Mouse (Mus musculus) heart, embryonic 14.5 days (tissue): ENCODE results near the gene Ezr. TPM values are rescaled to one million over a fixed set of nuclear protein-coding genes. Genes with fewer than 3 reads are reported as not detected.
A peak's percentile ranks its signal among the peaks of the same experiment; 100 is the strongest.
"Not testable (repeated sequence)": the region's sequence is repeated elsewhere in the genome, so short reads cannot be mapped to it uniquely, and the experiment has no call there.

Experiments used
- ATAC-seq: fragments of 200-750 bp; cut with Nextera tagmentation; 2 replicates; pipeline ENCODE4 v1.8.0; 2017; ENCODE audit warnings: low read depth, moderate TSS enrichment; ENCODE audit not compliant: insufficient number of reproducible peaks, insufficient read depth, low FRiP score
- H3K27ac ChIP-seq, 2 experiments: fragments of 200-500 bp in 1 of 2; fragments of 300-500 bp in 1 of 2; sonication (generic) in 1 of 2; replicated peaks in 1 of 2; 2 replicates each; pipeline ENCODE4 v1.5.1; 2012 to 2014; ENCODE audit warnings: low read depth in 2 of 2, low read length in 2 of 2, control low read depth in 1 of 2, mild to moderate bottlenecking in 1 of 2, mixed read lengths in 1 of 2; ENCODE audit not compliant: control insufficient read depth in 1 of 2, insufficient read depth in 1 of 2
- H3K27me3 ChIP-seq: fragments of 300-500 bp; sonication (generic); 2 replicates; pipeline ENCODE4 v1.6.1; 2014; ENCODE audit warnings: mild to moderate bottlenecking, low read length, control low read depth; ENCODE audit not compliant: control insufficient read depth, insufficient read depth
- H3K36me3 ChIP-seq: fragments of 300-500 bp; sonication (generic); 2 replicates; pipeline ENCODE4 v1.6.1; 2014; ENCODE audit warnings: mild to moderate bottlenecking, control low read depth, low read length, mixed read lengths; ENCODE audit not compliant: control insufficient read depth, insufficient read depth
- H3K4me1 ChIP-seq, 2 experiments: fragments of 200-500 bp in 1 of 2; fragments of 300-500 bp in 1 of 2; sonication (generic) in 1 of 2; 2 replicates each; pipeline ENCODE4 v1.6.1; 2012 to 2014; ENCODE audit warnings: low read length in 2 of 2, control low read depth in 1 of 2, mixed read lengths in 1 of 2; ENCODE audit not compliant: control insufficient read depth in 2 of 2, insufficient read depth in 2 of 2
- H3K4me2 ChIP-seq: fragments of 300-500 bp; sonication (generic); 2 replicates; pipeline ENCODE4 v1.6.1; 2014; ENCODE audit warnings: mild to moderate bottlenecking, low read length
- H3K4me3 ChIP-seq, 2 experiments: fragments of 200-500 bp in 1 of 2; fragments of 300-500 bp in 1 of 2; sonication (generic) in 1 of 2; 2 replicates each; pipeline ENCODE4 v1.5.1; 2012 to 2014; ENCODE audit warnings: low read length in 2 of 2, mild to moderate bottlenecking in 2 of 2, control low read depth in 1 of 2, low read depth in 1 of 2, moderate library complexity in 1 of 2; ENCODE audit not compliant: control insufficient read depth in 1 of 2, insufficient read depth in 1 of 2
- H3K9ac ChIP-seq: fragments of 300-500 bp; sonication (generic); 2 replicates; pipeline ENCODE4 v1.6.1; 2014; ENCODE audit warnings: mild to moderate bottlenecking, low read length
- H3K9me3 ChIP-seq: fragments of 300-500 bp; sonication (generic); 2 replicates; pipeline ENCODE4 v1.6.1; 2016; ENCODE audit warnings: low read length, control low read depth; ENCODE audit not compliant: control insufficient read depth
- WGBS: fragments of 180-500 bp; shearing (Covaris S2); extraction: QIAGEN DNeasy Blood & Tissue Kit; methylation state at CpG from one replicate; pipeline ENCODE4 v1.1.7; 2014; 5-methylcytosine and 5-hydroxymethylcytosine counted together
- polyA plus RNA-seq: library from polyadenylated mRNA; unstranded; fragments of >200 nt; fragmentation: Nextera tagmentation; extraction: Ambion mirVana; gene quantifications from 2 replicates; pipeline ENCODE4 v1.2.1, GENCODE M21; 2014

Gene Ezr
- polyA plus RNA-seq, 1 experiment from 2014 or later = 102 TPM

- not testable (repeated sequence) for H3K4me2 ChIP-seq, H3K9me3 ChIP-seq, H3K36me3 ChIP-seq, H3K4me1 ChIP-seq, H3K9ac ChIP-seq, H3K27me3 ChIP-seq, H3K27ac ChIP-seq, H3K4me3 ChIP-seq
- peak; percentile 54; the same call in 1 of the 2 replicates for ATAC-seq
- WGBS = 0% methylated on average over 1 of the region's 8 CpGs
Measured at GRCm38 (mm10) chr17:6702625-6703221, 79.9 kb downstream of the Ezr start.

GRCm38 (mm10) chr17:6700077-6700476 is 82.5 kb downstream of the Ezr start:
- H3K4me1 ChIP-seq, H3K9ac ChIP-seq, H3K4me2 ChIP-seq, H3K9me3 ChIP-seq, H3K27ac ChIP-seq, H3K36me3 ChIP-seq, H3K27me3 ChIP-seq, H3K4me3 ChIP-seq, ATAC-seq: not testable (repeated sequence)
- 69% methylated on average over 4 of the region's 7 CpGs for WGBS

- H3K27ac ChIP-seq, H3K4me1 ChIP-seq, H3K4me3 ChIP-seq, H3K9me3 ChIP-seq, H3K9ac ChIP-seq, H3K4me2 ChIP-seq, H3K27me3 ChIP-seq, H3K36me3 ChIP-seq, ATAC-seq: not testable (repeated sequence)
- 30% methylated on average over 8 of the region's 9 CpGs for WGBS
Measured at GRCm38 (mm10) chr17:6699502-6699901, 83.1 kb downstream of the Ezr start.

GRCm38 (mm10) chr17:6697224-6697775 is 85.3 kb downstream of the Ezr start:
- not testable (repeated sequence) for H3K4me1 ChIP-seq, H3K4me2 ChIP-seq, ATAC-seq, H3K36me3 ChIP-seq, H3K4me3 ChIP-seq, H3K27me3 ChIP-seq, H3K9me3 ChIP-seq, H3K27ac ChIP-seq, H3K9ac ChIP-seq
- 54% methylated on average over 2 of the region's 4 CpGs for WGBS

- not testable (repeated sequence) for H3K4me3 ChIP-seq, H3K36me3 ChIP-seq, ATAC-seq, H3K4me1 ChIP-seq, H3K9me3 ChIP-seq, H3K27ac ChIP-seq, H3K9ac ChIP-seq, H3K4me2 ChIP-seq, H3K27me3 ChIP-seq
- 57% methylated on average over 8 of the region's 8 CpGs for WGBS
Measured at GRCm38 (mm10) chr17:6696521-6696920, 86.1 kb downstream of the Ezr start.

GRCm38 (mm10) chr17:6695712-6696111 is 86.9 kb downstream of the Ezr start:
- not testable (repeated sequence) for H3K9me3 ChIP-seq, H3K4me2 ChIP-seq, H3K9ac ChIP-seq, H3K4me1 ChIP-seq, H3K27ac ChIP-seq, H3K27me3 ChIP-seq, H3K4me3 ChIP-seq, H3K36me3 ChIP-seq, ATAC-seq
- 74% methylated on average over 9 of the region's 9 CpGs for WGBS

- ATAC-seq, H3K9me3 ChIP-seq, H3K4me3 ChIP-seq, H3K27ac ChIP-seq, H3K4me2 ChIP-seq, H3K36me3 ChIP-seq, H3K4me1 ChIP-seq, H3K27me3 ChIP-seq, H3K9ac ChIP-seq: not testable (repeated sequence)
- WGBS = 9% methylated on average over 2 of the region's 2 CpGs
Measured at GRCm38 (mm10) chr17:6691596-6691995, 91.0 kb downstream of the Ezr start.

GRCm38 (mm10) chr17:6689344-6689743 is 93.2 kb downstream of the Ezr start:
- H3K9ac ChIP-seq, H3K4me1 ChIP-seq, H3K4me2 ChIP-seq, H3K9me3 ChIP-seq, H3K27ac ChIP-seq, H3K4me3 ChIP-seq, ATAC-seq, H3K27me3 ChIP-seq, H3K36me3 ChIP-seq: not testable (repeated sequence)
- 87% methylated on average over 3 of the region's 4 CpGs for WGBS
